Mouse (Mus musculus) liver, embryonic 11.5 days (tissue): Measurements from ENCODE around the gene Klhl21. TPM values are rescaled to one million over a fixed set of nuclear protein-coding genes. Genes with fewer than 3 reads are reported as not detected.

Experiments
- ATAC-seq: fragments of 200-750 bp; cut with Nextera tagmentation; replicated peaks from 2 replicates; pipeline ENCODE4 v1.8.0; 2017; ENCODE audit warnings: moderate number of reproducible peaks, mild to moderate bottlenecking, moderate TSS enrichment, moderate library complexity; ENCODE audit not compliant: low FRiP score
- DNase-seq: peaks from one replicate; pipeline ENCODE4 v3.0.0-alpha.2; 2017; ENCODE audit warnings: low spot score
- H3K27ac ChIP-seq: fragments of 300-500 bp; sonication (generic); 2 replicates; pipeline ENCODE4 v1.5.1; 2014; ENCODE audit warnings: mild to moderate bottlenecking, low read depth, low read length, control low read depth
- H3K27me3 ChIP-seq: fragments of 300-500 bp; sonication (generic); replicated peaks from 2 replicates; pipeline ENCODE4 v1.6.1; 2014; ENCODE audit warnings: low read length, mixed read lengths; ENCODE audit not compliant: control insufficient read depth, insufficient read depth
- H3K36me3 ChIP-seq: fragments of 300-500 bp; sonication (generic); 2 replicates; pipeline ENCODE4 v1.6.1; 2014; ENCODE audit warnings: mild to moderate bottlenecking, low read length, moderate library complexity, mixed read lengths; ENCODE audit not compliant: control insufficient read depth, insufficient read depth
- H3K4me1 ChIP-seq: fragments of 300-500 bp; sonication (generic); replicated peaks from 2 replicates; pipeline ENCODE4 v1.6.1; 2014; ENCODE audit warnings: low read length, mixed read lengths; ENCODE audit not compliant: control insufficient read depth, insufficient read depth
- H3K4me2 ChIP-seq: fragments of 300-500 bp; sonication (generic); 2 replicates; pipeline ENCODE4 v1.6.1; 2014; ENCODE audit warnings: mild to moderate bottlenecking, control low read depth, moderate library complexity
- H3K4me3 ChIP-seq: fragments of 300-500 bp; sonication (generic); 2 replicates; pipeline ENCODE4 v1.5.1; 2014; ENCODE audit warnings: low read depth, low read length, control low read depth
- H3K9ac ChIP-seq: fragments of 300-500 bp; sonication (generic); 2 replicates; pipeline ENCODE4 v1.6.1; 2014; ENCODE audit warnings: low read depth, low read length, control low read depth
- H3K9me3 ChIP-seq: fragments of 300-500 bp; sonication (generic); 2 replicates; pipeline ENCODE4 v1.6.1; 2016; ENCODE audit warnings: low read length, inconsistent platforms, mixed read lengths; ENCODE audit not compliant: control insufficient read depth
- WGBS: fragments of 180-500 bp; shearing (Covaris S2); extraction: QIAGEN DNeasy Blood & Tissue Kit; methylation state at CpG from one replicate; pipeline ENCODE4 v1.1.7; 2014; 5-methylcytosine and 5-hydroxymethylcytosine counted together
- polyA plus RNA-seq: library from polyadenylated mRNA; unstranded; fragments of >200 nt; fragmentation: Nextera tagmentation; extraction: Ambion mirVana; gene quantifications from 2 replicates; pipeline ENCODE4 v1.2.1, GENCODE M21; 2014

Klhl21 gene
- polyA plus RNA-seq, 1 experiment from 2014 or later: 9.4 TPM

DNA sequence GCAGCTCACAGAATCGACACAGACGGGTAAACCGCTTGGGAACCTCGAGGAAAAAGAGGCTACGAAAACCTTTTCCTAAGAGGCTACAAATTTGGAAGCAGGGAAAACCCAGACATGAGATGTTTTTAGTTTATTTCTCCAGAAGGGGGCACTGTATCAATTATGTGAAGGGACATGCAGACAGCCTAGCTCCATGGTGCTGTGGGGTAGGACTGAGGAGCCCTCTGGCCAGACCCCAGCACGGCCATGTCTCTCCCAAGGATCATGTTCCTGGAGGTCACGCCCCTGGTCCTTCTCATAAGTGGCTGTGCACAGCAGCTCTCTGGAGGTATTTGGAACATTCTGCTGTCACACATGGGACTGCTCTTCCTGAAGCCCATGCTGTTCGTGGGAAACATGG lies 27.9 kb upstream of the Klhl21 start:
- Histone ChIP-seq H3K4me1 (peaks cover 8% of the 10 kb centered on the region), H3K9ac (no peak overlapping the region), H3K27me3 (no peaks in the 10 kb centered on the region), H3K36me3 (peaks cover 30% of the 10 kb centered on the region), H3K4me2 (no peak overlapping the region), H3K27ac (no peak overlapping the region), H3K9me3 (no peaks in the 10 kb centered on the region), H3K4me3 (no peak overlapping the region)
- DNase-seq: no peak
- ATAC-seq: no peak
- WGBS: 82% methylated on average over 8 of the region's 8 CpGs

DNA sequence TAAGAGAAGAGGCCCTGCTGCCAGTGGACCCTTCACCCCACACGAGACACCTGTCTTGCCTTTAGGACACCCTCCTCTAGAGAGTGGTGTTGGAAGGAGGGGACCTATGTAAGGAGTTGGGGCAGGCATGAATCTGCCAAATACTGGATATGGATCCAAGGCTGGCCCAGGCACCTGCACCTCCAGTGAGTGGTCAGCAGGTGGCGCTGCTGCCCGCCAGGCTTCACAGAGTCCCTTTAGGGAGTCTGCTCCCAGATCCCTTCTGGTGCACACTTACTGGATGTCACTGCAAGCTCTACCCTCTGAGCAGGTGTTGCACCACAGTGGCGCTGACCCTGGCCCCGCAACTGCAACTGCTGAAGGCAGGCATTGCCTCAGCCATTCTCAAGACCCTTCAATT lies 27.2 kb upstream of the Klhl21 start:
- ATAC-seq: peak; percentile 66
- no peak overlapping the region for H3K9ac ChIP-seq
- H3K27me3 ChIP-seq: no peaks in the 10 kb centered on the region
- 26% methylated on average over 5 of the region's 5 CpGs for WGBS
- H3K4me1 ChIP-seq: peaks cover 8% of the 10 kb centered on the region
- H3K4me3 ChIP-seq: no peak overlapping the region
- H3K36me3 ChIP-seq: peaks cover 29% of the 10 kb centered on the region
- no peaks in the 10 kb centered on the region for H3K9me3 ChIP-seq
- H3K27ac ChIP-seq: no peak overlapping the region
- H3K4me2 ChIP-seq: no peak overlapping the region
- peak; percentile 77 for DNase-seq

DNA sequence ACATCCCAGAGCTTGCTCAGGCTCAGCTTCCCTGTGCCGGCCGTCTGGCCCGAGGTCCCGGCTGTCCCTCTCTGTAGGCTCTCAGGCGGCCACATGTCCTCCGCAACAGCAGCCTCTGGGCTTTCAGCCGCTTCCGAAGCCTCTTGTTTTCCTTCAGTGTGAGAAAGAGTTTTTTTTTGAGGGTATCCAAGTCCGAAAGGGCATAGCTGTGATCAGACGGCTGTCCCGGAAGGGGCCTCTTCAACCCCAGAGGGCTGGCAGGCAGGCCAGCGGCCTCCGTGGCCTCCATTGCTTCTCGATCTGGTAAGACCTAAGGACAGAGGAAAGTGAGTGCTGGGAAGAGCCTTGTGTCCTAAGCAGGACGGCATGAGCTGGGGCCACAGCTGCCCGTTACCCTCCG lies 25.6 kb upstream of the Klhl21 start:
- Histone ChIP-seq H3K4me1 (peaks cover 18% of the 10 kb centered on the region), H3K4me3 (no peak overlapping the region), H3K36me3 (peaks cover 18% of the 10 kb centered on the region), H3K27me3 (no peaks in the 10 kb centered on the region), H3K4me2 (peak overlapping the region; percentile 29), H3K27ac (no peak overlapping the region), H3K9me3 (no peaks in the 10 kb centered on the region), H3K9ac (peak overlapping the region; percentile 37; the same call in 1 of the 2 replicates)
- no peak for ATAC-seq
- DNase-seq: no peak
- 51% methylated on average over 17 of the region's 17 CpGs for WGBS

DNA sequence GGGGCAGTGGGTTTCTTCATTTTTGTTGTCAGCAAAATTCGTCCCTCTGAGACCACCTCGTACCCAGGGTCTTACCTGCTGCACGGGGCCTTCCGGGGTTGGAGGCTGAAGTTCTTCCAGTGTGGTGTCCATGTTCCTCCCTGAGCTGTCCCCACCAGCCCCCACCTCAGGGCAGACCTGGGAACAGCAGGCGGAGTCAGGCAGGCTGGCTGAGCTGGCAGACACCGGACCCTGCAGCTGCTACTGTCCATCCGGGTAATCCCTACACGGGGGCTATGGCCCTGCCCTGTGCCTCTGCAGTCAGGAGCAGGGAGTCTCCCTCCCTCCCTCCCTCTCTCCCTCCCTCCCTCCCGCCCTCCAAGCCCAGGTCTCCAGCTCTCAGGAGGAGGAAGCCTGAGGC lies 25.0 kb upstream of the Klhl21 start:
- H3K9ac ChIP-seq: no peak overlapping the region
- DNase-seq: no peak
- peak; percentile 11; the same call in 1 of the 2 replicates for ATAC-seq
- H3K4me1 ChIP-seq: peaks cover 20% of the 10 kb centered on the region
- H3K27me3 ChIP-seq: no peaks in the 10 kb centered on the region
- H3K27ac ChIP-seq: no peak overlapping the region
- WGBS: 40% methylated on average over 9 of the region's 9 CpGs
- no peaks in the 10 kb centered on the region for H3K9me3 ChIP-seq
- H3K36me3 ChIP-seq: peaks cover 15% of the 10 kb centered on the region
- H3K4me2 ChIP-seq: peak overlapping the region; percentile 29
- H3K4me3 ChIP-seq: no peak overlapping the region

DNA sequence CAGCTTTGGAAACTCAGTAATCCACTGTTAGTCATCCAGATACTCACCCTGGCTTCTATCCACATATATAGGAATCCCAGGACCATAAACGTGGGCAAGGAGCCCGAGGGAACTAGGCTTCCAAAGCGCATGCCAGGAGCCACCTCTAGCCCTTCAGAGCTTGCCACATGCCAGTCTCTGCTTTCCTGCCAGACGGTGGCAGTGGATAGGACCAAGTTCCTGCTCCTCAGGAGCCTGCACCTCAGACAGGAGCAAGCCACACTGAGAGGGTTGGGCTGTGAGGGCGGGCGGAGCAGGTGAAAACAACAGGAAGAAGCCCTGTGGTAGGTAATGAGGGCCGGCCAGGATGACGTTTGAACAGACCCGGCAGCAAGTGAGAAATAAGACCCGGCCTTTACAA lies 22.7 kb upstream of the Klhl21 start:
- Histone ChIP-seq H3K9me3 (no peaks in the 10 kb centered on the region), H3K27me3 (no peaks in the 10 kb centered on the region), H3K9ac (no peak overlapping the region), H3K4me3 (no peak overlapping the region), H3K4me1 (peaks cover 24% of the 10 kb centered on the region), H3K4me2 (no peak overlapping the region), H3K27ac (no peak overlapping the region), H3K36me3 (peaks cover 8% of the 10 kb centered on the region)
- ATAC-seq (no peak), DNase-seq (no peak)
- WGBS: 41% methylated on average over 10 of the region's 10 CpGs

DNA sequence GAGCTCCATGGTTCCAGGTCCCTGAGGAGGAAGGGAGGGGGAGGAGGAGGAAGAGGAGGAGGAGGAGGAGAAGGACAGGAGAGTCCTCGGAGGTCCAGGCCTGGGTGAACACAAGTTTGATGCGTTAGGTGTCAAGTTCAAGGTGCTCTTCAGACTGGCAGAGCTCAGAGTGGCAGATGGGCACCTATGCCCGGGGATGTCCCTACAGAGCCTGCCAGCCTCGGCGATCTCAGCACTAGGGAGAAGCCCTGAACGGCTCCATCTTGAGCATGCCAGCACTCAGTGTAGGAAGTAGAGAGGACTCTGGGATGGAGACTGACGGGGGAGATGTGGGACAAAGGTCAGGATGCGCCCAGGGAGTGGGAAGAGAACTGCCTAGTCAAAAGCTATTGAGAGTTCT lies 22.0 kb upstream of the Klhl21 start:
- peaks cover 24% of the 10 kb centered on the region for H3K4me1 ChIP-seq
- no peak overlapping the region for H3K27ac ChIP-seq
- no peak for DNase-seq
- 0 out of 2 replicates have a peak overlapping the region, but pooled peaks have one; percentile 13 for H3K4me2 ChIP-seq
- H3K4me3 ChIP-seq: no peak overlapping the region
- no peak for ATAC-seq
- H3K9me3 ChIP-seq: no peaks in the 10 kb centered on the region
- no peaks in the 10 kb centered on the region for H3K27me3 ChIP-seq
- WGBS: 69% methylated on average over 8 of the region's 8 CpGs
- no peak overlapping the region for H3K9ac ChIP-seq
- peaks cover 14% of the 10 kb centered on the region for H3K36me3 ChIP-seq

DNA sequence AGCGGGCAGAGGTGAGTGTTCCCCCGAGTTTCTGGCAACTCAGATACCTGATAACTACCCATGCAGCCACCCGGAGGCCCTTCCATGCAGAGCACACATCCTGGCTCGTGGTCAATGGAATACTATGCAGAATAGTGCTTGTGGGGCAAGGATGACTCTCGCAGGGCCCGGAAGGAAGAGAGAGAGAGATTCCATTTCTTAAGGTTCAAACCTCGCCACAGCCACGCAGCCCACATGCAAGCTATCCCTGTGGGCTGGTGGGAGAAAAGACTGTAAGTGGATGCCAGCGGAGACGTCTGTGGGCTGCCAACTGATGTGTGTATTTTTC lies 20.6 kb upstream of the Klhl21 start:
- no peaks in the 10 kb centered on the region for H3K27me3 ChIP-seq
- no peak overlapping the region for H3K27ac ChIP-seq
- peaks cover 24% of the 10 kb centered on the region for H3K4me1 ChIP-seq
- H3K4me2 ChIP-seq: peak overlapping the region; percentile 82
- peaks cover 18% of the 10 kb centered on the region for H3K36me3 ChIP-seq
- peak overlapping the region; percentile 71 for H3K4me3 ChIP-seq
- DNase-seq: no peak
- peak overlapping the region; percentile 86 for H3K9ac ChIP-seq
- H3K9me3 ChIP-seq: no peaks in the 10 kb centered on the region
- WGBS: 25% methylated on average over 10 of the region's 10 CpGs
- ATAC-seq: no peak

DNA sequence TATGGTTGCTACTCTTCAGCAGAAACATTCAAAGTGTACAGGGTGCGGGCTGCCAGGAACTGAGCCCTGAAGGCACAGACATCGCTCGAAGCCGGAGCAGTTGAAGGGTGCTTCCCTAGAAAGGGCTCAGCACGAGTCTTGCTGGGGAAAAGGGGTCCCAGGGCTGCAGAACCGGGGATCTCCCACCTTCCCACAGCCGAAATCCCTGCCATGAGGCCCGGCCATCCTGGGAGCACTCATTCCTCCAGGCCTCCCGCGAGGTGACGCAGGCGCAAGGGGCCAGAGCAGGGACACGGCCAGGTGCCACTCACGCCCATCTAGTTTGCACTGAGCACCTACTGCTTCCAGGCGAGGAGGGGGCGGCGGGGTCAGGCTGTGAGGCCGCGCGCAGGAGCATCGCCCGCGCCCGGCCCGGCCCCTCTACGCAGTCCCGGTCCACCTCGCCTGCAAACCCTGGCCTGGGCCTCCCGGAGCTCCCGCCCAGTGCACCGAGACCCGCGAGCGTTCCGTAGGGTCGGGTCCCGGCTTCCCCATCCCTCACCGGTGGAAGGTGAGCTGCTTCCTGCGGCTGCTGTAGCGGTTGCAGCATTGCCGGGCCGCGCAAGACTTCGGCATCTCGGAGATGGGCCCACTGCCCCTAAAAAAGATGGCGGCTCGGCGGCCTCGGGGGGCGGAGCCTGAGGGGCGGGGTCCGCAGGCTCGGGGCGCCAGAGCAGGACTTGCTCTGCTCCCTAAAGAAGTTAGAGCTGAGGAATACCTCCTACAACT lies 20.1 kb upstream of the Klhl21 start, which contains the start of gene Thap3:
Gene Thap3 (minus strand): TSS at position 656 of the 768 bp plus-strand sequence.
- Histone ChIP-seq H3K9me3 (no peaks in the 10 kb centered on the region), H3K36me3 (peaks cover 18% of the 10 kb centered on the region), H3K4me3 (peak within 1 kb of the TSS; percentile 71), H3K27me3 (no peaks in the 10 kb centered on the region), H3K4me2 (peak within 1 kb of the TSS; percentile 82), H3K9ac (peak within 1 kb of the TSS; percentile 86), H3K27ac (peak within 1 kb of the TSS; percentile 73), H3K4me1 (peaks cover 18% of the 10 kb centered on the region)
- DNase-seq: peak; percentile 83
- peak; percentile 76 for ATAC-seq
- WGBS: 1% methylated on average over 53 of the region's 54 CpGs

DNA sequence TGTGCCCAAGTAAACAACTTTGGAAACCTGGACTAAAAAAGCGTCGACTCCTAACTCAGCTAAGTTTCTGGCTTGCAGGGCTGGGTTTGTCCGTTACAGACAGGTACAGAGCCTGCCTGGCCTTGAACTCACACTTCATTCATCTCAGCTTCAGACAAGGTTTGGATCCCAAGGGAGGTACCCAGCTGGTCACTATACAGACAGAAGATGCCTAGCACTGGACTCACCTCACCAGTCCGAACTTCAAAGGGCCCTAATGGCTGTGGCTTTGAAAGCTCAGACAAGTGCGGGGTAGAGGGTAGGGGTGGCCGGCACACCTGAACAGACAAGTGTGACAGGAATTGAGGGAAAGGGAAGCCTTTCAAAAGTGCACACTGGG lies 19.5 kb upstream of the Klhl21 start:
- peak overlapping the region; percentile 86; the same call in 1 of the 2 replicates for H3K9ac ChIP-seq
- H3K27me3 ChIP-seq: no peaks in the 10 kb centered on the region
- H3K27ac ChIP-seq: peak overlapping the region; percentile 73; the same call in 1 of the 2 replicates
- H3K9me3 ChIP-seq: no peaks in the 10 kb centered on the region
- peaks cover 20% of the 10 kb centered on the region for H3K4me1 ChIP-seq
- DNase-seq (no peak), ATAC-seq (peak; percentile 18; the same call in 1 of the 2 replicates)
- H3K36me3 ChIP-seq: peaks cover 18% of the 10 kb centered on the region
- peak overlapping the region; percentile 82 for H3K4me2 ChIP-seq
- H3K4me3 ChIP-seq: peak overlapping the region; percentile 71
- WGBS: 35% methylated on average over 6 of the region's 6 CpGs
